Mouse (Mus musculus) activated CD4-positive, CD25-positive, alpha-beta regulatory T cell, adult 4 months (primary cell): ENCODE results near the gene Ambra1. TPM values are rescaled to one million over a fixed set of nuclear protein-coding genes. Genes with fewer than 3 reads are reported as not detected.

ENCODE experiments used
- ATAC-seq: one replicate; pipeline ENCODE4 v1.8.0; 2017
- polyA plus RNA-seq, 2 experiments: library from polyadenylated mRNA; unstranded; fragments of 100-300 nt; shearing (Covaris generic); gene quantifications; one replicate each; pipeline ENCODE4 v1.2.1; 2017

Gene Ambra1
- polyA plus RNA-seq, 2 experiments from 2014 or later = 22.4 to 29.1 TPM

- no peak for ATAC-seq
Measured at GRCm38 (mm10) chr2:91921790-91922570, 192.0 kb downstream of the Ambra1 start.

- ATAC-seq = no peak
Measured at GRCm38 (mm10) chr2:91922586-91923414, 192.9 kb downstream of the Ambra1 start.

GRCm38 (mm10) chr2:91923415-91924337 is 193.7 kb downstream of the Ambra1 start:
- peak; percentile 60 for ATAC-seq

- no peak for ATAC-seq
Measured at GRCm38 (mm10) chr2:91924726-91925125, 194.8 kb downstream of the Ambra1 start.

- no peak for ATAC-seq
Measured at GRCm38 (mm10) chr2:91925442-91925841, 195.5 kb downstream of the Ambra1 start.

- ATAC-seq = no peak
Measured at GRCm38 (mm10) chr2:91926949-91927348, 197.0 kb downstream of the Ambra1 start, which contains the start of gene Chrm4. Gene Chrm4 (plus strand): TSS chr2:91927249.

- no peak for ATAC-seq
Measured at GRCm38 (mm10) chr2:91927826-91928533, 198.0 kb downstream of the Ambra1 start.

GRCm38 (mm10) chr2:91928534-91929350 is 198.8 kb downstream of the Ambra1 start:
- ATAC-seq = no peak

GRCm38 (mm10) chr2:91929455-91929854 is 199.5 kb downstream of the Ambra1 start:
- no peak for ATAC-seq

- no peak for ATAC-seq
Measured at GRCm38 (mm10) chr2:91929936-91930335, 200.0 kb downstream of the Ambra1 start.

GRCm38 (mm10) chr2:91930761-91931291 is 200.9 kb downstream of the Ambra1 start:
- ATAC-seq = no peak

GRCm38 (mm10) chr2:91931328-91932159 is 201.6 kb downstream of the Ambra1 start:
- no peak for ATAC-seq

GRCm38 (mm10) chr2:91932160-91932711 is 202.3 kb downstream of the Ambra1 start, which contains the start of gene Mdk:
Gene Mdk (minus strand): TSS chr2:91932297.
- ATAC-seq = peak; percentile 27

- ATAC-seq = peak; percentile 8
Measured at GRCm38 (mm10) chr2:91932737-91933350, 202.9 kb downstream of the Ambra1 start.

GRCm38 (mm10) chr2:91933471-91933870 is 203.5 kb downstream of the Ambra1 start:
- ATAC-seq = no peak

- ATAC-seq = no peak
Measured at GRCm38 (mm10) chr2:91934016-91934415, 204.1 kb downstream of the Ambra1 start.

GRCm38 (mm10) chr2:91934826-91935525 is 205.0 kb downstream of the Ambra1 start:
- no peak for ATAC-seq

- ATAC-seq = no peak
Measured at GRCm38 (mm10) chr2:91936154-91936553, 206.2 kb downstream of the Ambra1 start.
